Mouse (Mus musculus) frontal cortex, postnatal 10 days (tissue): ENCODE results near the gene Ski.

Source experiments
- DNase-seq, 2 experiments: peaks; one replicate each; pipeline ENCODE4 v3.0.0; 2022; ENCODE audit warnings: low spot score in 2 of 2, mixed read lengths in 1 of 2

Gene Ski

DNA sequence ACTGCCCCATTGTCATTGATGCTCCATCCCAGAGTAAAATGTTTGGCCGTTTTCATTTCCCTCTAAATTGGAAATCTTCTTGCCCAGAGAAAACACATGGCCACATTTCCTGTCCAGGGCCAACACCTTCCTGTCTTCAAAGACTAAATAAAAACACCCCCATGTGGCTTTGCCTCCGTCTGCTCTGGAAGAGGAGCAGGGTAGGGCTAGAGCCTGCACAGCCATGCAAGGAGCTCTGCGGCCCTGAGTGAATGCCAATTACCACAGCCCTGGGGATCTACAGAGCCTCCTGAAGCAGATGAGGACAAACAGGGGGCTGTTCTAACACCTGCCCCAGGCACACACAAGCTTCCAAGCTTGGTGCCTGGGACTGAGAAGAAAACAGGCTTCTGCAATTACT, 46.2 kb downstream of the Ski start:
- no peak for DNase-seq

DNA sequence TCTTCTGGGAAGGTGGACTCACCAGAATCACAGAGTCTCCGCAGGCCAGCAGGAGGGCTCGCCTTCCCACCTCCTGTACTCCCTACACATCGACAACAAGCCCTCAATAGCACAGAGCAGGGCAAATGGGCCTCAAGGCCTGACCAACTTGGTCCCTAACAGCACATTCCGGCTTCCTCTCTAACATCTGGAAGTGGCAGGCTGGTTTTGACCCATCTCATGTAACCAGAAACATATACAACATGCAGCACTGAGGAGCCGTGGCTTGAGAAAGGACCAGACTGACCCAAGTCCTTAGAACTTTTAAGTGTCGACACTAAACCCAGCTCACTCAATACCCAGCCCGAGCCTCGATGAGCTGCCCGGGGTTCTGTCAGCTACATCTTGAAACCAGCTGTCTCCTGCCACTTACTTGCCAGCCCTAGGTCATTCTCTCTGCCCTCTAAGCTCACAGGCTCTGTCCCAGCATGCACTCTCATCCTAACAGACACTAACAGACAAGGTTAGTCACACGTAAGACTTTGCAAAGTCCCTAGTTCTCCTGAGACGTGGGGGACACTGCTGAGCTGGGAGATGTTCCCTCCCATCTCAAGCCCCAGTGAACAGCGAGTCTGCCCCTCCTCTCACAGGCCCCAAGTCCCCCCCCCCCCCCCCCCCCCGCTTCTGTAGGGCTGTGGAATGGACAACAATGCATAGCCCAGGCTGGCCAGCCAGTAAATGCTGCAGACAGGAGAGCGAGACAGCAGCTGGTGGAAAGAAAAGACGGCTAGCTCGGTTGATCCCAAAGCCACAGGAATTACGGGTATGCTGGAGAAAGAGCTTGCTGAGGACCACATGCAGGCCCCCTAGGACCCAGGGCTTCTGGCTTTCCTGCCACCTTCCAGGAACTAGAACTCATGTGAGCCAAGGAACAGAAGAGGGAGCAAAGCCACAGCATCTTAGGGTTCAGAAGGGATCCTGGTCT, 48.3 kb downstream of the Ski start:
- no peak for DNase-seq

DNA sequence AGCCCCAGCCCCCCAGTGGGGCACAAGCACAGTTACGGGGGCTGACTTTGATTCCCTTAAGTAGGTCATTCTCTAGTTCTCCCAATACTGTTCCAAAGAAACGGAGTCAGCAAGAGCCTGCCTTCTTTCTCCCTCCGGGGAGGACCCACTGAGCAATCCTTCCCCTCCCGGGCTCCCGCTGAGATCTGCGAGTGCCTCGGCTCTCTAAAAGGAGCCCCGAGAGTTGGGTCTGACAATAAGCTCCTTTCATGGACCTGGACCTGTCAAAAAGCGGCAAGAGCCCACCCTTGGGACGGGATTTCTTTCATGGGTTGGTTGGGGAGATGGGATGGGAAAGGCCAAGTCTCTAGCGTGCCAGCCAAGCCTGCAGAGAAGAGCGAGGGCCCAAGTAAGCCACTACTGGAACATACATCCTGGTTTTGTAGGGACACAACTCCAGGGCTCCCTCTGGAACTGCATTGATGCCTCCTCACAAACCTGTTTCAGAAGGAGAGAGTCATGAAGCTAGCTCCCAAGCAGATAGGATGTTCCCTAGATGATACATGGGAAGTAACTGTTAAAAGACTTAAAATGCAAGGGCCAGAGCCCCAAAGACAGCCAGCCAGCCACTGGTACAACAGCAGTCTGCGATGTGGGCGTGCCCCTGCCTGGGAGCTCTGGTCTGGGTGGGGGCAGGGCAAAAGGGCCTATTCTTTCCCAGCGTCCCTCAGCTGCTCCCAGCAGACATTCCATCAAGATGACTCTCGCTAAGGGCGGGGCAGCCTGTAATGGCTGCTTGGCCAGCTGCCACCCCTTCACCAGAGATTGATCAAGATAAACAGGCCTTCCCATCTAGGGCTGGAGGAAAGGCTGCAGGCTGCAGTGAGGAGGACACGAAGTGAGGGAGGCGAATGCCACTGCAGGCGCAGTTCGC, 49.2 kb downstream of the Ski start:
- DNase-seq, result peak; percentile 73 to 79

DNA sequence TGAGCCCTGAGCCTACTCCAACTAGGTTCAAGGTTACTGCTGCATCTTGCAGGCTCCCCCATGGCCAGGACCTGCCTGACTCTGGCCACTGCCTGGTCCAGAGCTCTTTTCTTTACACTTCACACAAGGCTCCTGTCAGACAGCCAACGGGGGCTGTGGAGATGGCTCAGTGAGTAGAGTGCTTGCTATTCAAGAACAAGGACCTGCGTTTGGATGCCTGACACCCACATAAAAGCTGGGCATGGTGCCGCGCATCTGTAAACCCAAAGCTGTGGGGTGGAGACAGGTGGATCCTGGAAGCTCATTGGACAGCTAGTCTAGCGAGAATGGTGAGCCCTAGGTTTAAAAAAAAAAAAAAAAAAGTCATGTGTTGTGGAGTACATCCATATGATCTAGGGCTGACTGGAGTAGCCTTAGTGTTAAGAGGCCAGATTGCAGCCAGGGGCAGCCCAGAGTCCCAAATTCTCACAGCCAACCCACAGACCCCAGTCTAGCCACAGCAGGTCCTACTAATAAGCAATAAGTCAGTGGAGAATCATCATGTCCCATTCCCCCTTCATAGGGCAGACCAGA, 50.3 kb downstream of the Ski start:
- peak in 1 of 2 experiments; percentile 58 for DNase-seq

DNA sequence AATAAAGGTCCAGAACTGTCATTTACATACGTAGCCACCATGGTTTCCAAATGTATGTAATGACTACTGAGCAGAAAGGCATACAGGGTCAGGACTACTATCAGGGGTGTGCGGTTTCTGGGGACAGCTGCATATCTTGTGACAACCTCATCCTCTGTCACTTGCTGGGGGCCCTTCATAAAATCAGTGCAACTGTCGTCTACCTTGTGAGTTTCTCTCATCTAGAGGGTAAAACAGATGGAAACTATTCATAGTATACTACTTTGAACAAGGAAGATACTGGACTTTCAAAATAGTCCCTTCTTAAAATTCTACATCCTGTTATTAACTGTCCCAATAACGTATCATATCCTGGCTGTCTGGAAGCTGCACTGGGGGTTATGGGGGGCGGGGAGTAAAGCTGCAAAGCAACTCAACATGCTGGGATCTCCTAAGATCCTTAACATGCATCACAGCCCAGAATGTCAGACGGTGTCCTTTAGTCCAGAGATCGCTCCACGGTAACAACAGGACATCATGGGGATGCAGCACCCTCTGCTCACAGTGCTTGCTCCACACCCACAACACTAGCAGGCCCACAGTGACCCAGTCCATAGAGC, 51.7 kb downstream of the Ski start:
- DNase-seq, result no peak

DNA sequence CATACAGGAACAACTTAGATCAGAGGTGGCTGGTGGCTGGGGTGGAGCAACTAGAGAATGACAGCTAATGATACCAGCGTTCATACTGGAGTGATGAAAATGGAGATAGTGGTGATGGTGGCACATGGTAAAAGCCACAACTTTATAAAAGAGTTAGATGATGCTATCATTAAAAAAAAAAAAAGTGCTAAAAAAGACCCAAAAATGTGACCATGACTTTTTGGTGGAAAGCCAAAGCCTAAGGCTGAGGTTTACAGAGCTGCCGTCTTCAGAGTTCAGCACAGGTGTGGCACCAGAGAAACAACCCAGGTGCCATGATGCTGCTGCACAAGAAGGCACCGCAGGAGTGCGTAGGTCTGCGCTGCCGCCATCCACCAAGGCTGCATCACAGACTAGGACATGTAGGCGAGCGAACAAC, 53.5 kb downstream of the Ski start:
- DNase-seq, result no peak

DNA sequence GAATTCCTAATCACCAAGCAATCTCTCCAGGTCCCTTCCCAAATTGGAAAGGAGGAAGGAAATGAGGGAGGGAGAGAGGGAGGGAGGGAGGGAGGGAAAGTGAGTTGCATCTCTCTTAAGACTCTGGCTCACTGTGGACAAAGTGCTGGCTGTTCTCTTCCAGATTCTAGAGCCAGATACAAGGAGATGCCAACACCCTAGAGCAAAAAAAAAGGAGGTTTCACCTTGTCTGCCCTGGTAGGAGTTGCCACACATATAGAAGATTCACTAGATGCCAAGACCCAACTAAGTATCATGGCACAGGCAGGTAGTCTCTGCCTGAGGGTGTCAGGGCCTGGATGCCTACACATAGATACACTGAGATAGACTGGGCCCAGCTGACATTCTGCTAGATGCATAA, 56.5 kb downstream of the Ski start:
- DNase-seq, result no peak

DNA sequence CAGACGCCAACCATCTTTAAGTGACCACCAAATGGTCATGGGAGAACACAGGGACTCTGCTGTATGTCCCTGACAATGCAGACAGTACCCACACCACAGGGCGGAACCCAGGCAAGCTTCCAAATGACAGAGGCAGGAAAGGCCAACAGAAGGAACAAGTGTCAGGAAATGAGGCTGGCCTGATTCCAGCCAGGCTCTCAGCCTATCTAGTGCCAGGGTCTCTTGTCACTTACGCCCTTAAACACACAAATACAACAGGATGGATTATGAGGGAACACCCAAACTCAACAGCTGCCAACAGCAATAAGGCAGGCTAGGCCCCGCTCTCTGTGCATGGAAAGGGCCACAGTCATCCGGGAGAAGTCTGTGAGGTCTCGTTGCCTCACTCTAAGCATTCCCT, 57.8 kb downstream of the Ski start:
- DNase-seq, result peak in 1 of 2 experiments; percentile 52

DNA sequence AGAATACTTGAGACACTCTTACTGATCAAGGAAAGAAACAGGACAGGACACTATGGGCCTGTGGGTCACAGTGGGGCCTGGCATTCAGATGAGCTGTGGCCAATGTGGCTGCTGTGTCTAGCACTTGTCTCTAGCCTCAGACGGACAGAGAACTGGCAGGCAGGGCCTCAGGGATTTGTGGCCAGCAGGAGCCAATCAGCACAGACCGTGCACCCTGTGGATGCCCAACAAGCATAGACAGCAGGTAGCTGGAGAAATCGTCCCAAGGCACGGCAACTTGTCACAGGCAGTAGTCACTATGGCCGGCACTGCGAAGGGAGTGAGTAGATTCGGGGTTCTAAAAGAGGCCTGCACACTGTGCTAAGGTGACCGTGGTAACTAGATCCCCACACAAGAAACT, 58.7 kb downstream of the Ski start:
- DNase-seq, result no peak

DNA sequence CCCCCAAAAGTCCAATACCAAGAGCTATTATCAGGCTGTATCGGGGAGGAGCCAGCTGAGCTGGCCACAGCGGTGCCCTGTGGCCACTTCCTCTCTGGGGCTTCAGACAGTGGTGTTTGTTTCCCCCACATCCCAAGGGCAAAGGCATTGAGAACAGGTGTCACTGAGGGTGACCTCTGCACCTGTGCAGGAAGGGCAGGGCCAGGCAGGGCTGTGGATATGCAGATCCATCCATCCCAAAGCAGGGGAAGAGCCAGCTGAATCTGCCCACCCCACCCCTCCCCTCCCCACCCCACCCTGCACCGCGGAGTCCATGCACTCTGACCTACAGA, 59.1 kb downstream of the Ski start:
- DNase-seq, result no peak

DNA sequence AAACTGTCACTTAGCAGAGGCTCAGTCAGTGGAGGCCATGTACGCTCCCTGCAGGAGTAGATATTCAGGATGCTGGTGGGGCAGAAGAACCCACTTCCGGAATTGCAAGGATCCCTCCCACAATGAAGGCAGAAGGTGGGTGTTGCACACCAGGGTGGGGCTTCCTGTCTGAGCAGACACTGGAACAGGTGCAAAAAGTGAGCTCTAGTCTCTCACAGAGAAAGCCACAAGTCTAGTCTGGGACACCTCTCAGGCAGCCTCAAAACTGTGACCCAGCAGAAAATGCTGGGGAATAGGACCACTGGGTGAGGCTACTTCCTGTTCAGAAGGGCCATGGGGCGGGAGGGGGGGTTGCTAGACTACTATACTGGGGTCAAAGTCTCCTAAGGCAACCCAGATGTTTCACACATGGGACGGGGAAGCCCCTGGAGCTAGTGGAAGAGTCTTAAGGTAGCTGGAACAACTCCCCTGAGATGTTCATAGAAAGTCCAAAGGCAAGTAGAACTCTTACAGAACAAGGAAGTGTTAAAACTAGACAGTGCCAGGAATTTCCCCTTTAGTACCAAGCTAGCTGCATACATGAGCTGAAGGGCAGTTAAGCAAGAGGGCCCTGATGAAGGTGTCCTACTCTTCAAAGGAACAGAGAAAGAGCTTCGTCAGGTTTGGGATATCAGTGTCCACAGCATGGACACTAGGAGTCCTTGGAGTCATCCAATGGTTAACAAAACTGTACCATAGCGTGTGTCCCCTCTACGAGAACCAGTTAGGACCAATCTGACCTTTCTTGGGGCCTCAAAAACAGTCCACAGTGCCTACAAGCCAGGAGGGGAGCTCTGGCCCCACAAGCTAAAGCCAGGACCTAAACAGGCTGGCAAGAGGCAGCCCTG, 59.7 kb downstream of the Ski start:
- DNase-seq, result no peak

DNA sequence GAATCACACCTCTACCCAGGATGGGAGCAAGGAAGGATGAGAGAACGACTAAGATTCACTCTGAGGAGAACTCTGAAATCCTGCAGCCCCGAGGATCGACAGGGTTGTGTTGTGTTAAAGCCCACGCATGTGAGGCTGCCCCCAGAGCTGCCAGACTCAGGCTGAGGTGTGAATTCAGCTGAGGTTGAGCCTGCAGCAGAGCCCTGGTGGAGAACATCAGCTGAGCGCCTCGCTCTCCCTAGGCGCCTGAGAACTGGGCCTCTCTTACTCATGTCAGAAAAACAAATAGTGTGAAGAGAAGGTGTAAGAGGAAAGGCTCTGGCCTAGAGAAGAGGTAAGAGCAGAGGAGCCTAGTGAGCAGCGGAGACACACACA, 63.9 kb downstream of the Ski start:
- DNase-seq, result no peak

DNA sequence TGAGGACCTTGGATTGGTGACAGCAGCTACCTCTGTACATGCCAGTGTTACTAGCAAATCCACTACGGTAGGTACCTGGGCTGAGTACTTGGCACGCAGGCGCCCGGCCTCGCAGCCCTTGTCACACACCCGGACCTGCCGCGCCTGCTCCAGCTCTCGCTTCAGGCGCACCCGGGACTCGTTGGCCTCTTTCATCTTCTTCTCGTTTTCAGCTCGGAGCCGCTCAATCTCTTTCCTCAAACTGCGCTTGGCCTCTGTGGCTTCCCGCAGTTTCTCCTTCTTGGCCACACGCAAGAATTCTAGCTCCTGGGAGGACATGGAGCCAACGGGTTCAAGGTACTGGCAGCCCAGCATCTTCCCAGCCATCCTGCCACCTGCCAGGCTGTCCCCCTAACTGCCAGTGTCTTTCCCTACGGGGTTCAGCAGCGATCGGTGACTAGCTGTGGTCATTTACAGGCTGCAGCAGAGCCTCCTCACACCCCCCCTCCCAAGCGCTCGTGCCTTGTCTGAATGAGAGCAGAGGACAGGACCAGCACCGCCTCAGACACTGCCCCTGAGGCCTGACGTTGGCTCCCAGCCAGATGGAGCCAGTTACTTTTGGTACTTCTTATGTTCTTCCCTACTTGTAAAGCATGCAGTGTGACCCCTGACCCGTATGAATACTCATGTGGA, 64.4 kb downstream of the Ski start:
- no peak for DNase-seq

DNA sequence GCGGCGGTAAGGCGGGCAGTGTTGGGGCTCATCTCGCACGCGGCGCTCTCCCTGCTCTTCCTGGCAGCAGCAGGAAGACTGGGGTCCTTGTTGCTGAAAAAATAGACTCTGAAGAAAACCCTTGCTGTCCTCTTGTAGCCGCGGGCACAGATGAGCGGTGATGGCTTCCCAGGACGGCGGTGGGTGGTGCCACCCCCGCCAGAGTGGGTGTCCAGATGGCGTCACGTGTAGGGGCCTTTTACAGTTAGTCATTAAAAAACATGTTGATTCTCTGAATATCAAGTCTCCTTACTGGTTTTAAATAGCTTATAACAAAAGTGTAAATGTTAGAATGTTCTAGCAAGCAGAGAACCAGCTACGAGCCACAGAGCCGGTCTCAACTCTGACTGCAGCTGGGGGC, 65.7 kb downstream of the Ski start:
- no peak for DNase-seq

DNA sequence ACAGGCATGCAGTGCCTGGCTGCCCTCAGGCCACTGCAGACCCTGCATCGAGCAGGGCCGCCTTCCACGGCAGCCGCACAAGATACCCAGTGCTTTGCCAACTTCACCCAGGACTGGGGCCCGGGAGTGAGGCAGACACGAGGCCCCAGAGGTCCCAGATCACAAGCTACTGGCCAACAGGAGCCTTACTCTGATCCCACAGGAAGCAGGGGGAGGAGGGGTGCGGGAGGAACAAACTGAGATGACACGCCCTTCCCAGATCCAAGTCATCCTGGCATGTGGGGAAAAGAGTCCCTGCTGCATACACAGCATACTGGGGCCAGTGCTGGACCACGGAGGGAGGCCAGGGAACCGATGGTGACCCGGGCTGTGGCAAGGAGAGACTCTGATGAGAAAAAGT, 67.4 kb downstream of the Ski start:
- DNase-seq, result no peak

DNA sequence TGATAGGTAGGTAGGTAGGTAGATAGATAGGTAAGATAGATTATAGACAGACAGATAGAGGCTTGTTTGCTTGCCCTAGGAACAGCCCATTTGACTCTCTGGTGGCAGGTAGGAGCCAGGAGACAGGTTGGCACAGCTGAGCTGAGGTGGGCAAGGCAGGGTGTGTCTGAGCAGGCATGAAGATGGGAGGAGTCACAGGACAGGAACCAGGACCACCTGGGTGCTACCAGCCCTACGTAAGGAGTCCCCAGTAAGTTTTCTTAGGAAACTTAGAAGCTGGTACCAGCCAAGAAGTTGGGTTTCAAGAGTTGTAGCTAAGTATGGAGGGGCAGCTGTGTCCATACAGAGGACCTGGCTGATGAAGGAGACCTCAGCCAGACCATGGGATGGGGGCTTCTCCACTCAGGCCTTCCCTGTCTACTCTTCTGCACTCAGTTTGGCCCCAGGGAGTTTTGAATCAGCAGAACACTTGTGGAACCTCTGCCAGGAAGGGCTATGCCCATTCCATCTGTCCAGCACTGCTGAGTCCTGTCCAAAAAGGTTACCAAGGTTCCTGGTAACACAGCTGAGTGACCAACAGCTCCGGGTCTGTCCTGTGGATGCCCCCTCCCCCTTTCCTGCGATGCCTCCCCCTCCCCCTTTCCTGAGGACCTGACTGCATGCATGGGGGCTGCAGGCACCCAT, 68.9 kb downstream of the Ski start:
- DNase-seq, result no peak

DNA sequence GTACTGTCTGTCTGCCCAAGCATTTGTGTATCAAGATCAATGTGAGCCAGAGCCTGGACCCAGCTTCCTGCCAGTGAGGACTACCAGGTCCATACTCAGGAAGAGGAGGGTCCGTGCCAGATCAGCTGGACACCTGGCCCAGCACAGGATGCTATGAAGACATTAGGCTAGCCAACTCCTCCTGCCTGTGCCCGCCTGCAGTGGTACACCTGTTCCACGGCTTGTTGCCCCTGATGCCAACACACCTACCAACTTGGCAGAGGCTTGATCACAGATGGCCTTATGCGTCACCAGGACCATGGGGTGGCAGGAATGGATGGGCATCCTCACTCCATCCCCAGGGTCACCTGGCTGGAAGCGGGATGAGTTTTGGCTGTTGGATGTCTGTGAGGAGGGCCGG, 69.9 kb downstream of the Ski start:
- DNase-seq, result no peak

DNA sequence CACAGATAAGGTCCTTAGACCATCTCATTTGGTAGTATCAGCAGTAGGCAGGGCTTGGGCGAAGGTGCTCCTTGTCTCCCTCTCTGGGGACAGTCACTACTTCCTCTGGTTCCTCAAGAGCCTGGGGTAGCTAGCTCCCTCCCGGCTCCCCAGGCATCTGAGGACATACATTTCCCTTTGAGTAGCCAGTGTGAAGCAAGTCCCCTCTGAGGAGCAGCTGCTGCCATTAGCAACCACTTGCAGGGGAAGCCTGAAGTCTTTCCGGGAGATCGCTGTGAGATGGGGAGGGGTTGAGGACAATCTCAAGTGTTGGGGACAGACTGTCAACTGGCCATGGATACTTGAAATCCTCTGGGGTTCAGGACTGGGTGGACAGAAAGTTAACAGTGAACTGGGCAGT, 70.5 kb downstream of the Ski start:
- no peak for DNase-seq

DNA sequence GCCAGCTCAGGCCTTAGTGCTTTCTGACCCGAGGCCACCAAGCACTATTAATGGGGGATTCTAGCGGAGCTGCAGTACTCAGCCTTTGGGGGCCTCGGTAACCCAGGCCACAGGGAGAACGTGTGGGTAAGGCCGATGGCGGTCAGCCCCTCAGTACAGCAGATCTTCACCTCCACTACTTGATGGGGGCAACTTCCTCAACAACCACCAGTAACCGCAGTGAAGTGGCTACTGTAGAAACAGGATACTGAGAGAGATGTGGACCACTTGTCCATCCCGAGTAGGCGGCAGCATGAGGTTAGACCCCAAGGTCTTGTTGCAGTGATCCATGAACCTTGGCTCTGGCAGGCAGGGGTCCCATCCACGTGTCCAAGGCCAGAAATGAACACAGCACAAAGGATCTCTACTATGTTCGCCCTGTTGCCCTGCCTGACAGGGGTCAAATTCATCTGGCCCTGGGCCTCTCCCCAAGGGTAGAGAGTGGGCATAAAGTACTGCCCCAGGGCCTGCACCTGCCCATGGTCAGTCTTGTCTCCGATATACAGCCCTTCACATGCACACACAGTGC, 71.1 kb downstream of the Ski start:
- DNase-seq, result no peak
